Mouse (Mus musculus) spleen, adult 2 months (tissue): Measurements from ENCODE around the gene Auts2.

Source experiments
- CTCF ChIP-seq: fragments of 200-500 bp; IDR thresholded peaks from 2 replicates; pipeline ENCODE4 v1.5.1; 2011; ENCODE audit warnings: mild to moderate bottlenecking, inconsistent platforms; ENCODE audit not compliant: insufficient read depth, insufficient read length, insufficient replicate concordance; ENCODE audit errors: extremely low read depth
- POLR2A ChIP-seq: fragments of 200-500 bp; IDR thresholded peaks from 2 replicates; pipeline ENCODE4 v1.6.1; 2011; ENCODE audit warnings: low read depth, low read length, inconsistent platforms

- TF ChIP-seq CTCF (peak; percentile 23; the same call in 1 of the 2 replicates), POLR2A (no peak)
These were observed 1113.0 kb downstream of the Auts2 start for GRCm38 (mm10) chr5:131430109-131430508.
